Mouse (Mus musculus): ENCODE data around the gene Ager. TPM values are rescaled to one million over a fixed set of nuclear protein-coding genes. Genes with fewer than 3 reads are reported as not detected.

Gene Ager
- total RNA-seq, 4 experiments from 2014 or later: 0.14 to 0.16 TPM; not detected in 2

- no peak for DNase-seq (ENCODE audit: low spot score)
Observed at GRCm38 (mm10) chr17:34604511-34605237, 7.0 kb downstream of the Ager start.

DNA sequence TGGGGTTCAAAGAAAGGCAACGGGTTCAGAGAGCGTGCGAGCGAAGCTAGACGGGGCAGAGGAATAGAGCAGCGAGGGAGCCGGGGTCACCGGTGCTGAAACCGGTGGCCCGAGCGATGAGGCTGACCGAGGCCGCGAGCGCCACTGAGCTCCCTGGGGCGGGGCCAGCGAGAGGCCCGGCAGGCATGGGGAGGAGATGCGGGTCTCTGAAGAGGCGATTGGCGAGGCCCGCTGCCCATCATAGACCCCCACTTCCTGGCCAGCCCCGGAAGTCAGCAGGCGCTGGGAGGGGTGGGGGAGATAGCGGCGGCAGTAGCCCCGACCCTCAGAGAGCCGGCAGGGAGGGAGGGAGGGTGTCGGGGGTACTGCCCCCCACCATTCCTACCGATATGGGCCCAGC, 7.9 kb downstream of the Ager start:
- peak; percentile 97 for DNase-seq (ENCODE audit: low spot score)

DNA sequence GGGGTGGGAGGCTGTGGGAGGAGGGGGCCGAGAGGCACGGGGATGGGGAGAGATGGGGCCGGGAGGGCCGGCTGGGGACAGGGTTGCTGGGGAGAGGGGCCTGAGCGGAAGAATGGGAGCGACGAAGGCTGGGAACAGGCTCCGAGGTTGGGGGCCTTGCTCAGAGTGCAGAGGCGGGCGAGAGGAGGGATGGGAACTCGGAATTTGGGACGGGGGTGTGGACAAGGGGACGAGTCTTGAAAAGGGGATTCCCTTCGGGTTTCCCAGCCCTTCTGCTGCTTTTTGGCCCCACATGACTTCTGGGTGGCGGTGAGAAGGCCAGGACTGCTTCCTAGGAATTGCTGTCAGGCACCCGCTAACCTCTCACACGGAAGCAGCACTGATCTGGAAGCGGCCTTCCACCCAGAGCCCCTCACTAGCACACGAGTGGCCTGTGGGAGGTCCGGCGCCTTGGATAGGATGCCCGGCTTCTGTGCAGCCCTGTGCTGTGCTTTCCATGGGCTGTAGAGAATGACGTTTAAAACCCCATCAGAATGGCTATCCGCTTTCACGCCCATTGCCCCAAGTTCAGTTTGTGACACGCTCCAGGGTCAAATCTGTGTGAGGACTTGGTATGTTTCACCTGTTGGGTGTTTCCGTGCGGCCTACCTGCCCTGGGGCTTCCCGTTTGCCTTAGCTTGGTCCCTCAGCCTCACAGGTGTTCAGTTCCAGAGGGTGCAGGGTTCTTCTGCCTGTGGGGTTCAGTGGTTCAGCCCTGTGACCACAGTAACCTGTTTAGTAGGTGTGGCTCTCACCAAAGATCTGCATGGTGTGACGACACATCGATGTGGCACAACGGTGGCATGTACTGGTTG, 8.8 kb downstream of the Ager start:
- DNase-seq (ENCODE audit: low spot score): no peak

GRCm38 (mm10) chr17:34607997-34608396, 10.3 kb downstream of the Ager start:
- DNase-seq (ENCODE audit: low spot score): no peak

- no peak for DNase-seq (ENCODE audit: low spot score)
Observed at GRCm38 (mm10) chr17:34611050-34611449, 13.4 kb downstream of the Ager start.

GRCm38 (mm10) chr17:34613054-34613645, 15.5 kb downstream of the Ager start:
- DNase-seq (ENCODE audit: low spot score): no peak

DNA sequence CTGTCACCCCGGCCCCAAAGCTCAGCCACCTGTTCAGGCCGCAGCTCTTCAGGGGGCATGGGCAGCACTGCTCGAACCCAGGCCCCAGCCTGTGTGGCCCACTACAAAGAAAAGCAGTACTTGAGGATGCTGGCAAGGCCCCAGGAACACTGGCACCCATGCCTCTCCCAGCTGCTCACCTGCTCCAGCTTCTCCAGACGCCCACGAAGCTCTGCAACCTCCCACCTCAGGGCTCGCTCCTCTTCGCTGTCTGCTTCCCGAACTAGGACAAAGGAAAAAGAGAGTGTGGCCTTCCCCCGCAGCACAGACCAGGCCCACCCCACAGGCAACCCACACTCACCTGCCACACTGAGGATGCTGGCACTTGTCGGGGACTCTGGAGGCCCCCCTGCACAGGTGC, 16.2 kb downstream of the Ager start:
- no peak for DNase-seq (ENCODE audit: low spot score)

GRCm38 (mm10) chr17:34615871-34616270, 18.2 kb downstream of the Ager start, which contains the start of gene Egfl8:
Egfl8 (minus strand) TSS chr17:34615971.
- DNase-seq (ENCODE audit: low spot score): no peak

GRCm38 (mm10) chr17:34618999-34619398, 21.3 kb downstream of the Ager start:
- DNase-seq (ENCODE audit: low spot score): peak; percentile 81

DNA sequence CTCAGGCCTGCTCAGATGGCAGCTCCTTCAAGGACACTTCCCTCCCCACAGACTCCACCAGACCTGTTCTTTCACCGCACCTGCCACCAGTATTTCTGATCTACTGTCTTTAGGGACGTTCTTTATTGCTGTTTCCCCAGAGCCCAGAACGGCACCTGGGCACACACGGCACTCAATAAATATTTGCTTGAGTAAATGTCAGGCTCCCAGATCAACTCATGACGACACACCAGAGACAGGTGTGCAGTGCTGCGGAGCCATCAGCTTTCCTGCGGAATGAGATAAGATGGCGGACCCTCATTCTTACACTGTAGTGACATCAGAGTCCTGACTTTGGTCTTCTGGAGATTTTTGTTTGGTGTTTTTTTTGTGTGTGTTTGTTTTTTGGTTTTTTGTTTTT, 23.3 kb downstream of the Ager start:
- no peak for DNase-seq (ENCODE audit: low spot score)

DNA sequence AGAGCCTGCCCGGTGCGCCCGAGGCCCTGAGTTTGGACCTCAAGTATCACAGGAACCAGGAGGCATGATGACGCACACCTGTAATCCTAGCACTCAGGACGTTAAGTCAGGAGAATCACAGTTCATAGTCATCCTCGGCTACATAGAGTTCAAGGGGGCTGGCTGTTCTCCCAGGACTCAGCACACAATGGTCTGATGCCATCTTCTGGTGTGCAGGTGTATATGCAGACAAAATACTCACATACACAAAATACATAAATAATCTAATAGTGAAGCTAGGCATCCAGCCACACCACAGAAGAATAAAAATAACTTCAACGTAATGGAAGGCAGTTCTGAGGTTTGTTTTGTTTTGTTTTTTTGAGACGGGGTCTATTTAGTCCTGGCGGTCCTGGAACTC, 25.5 kb downstream of the Ager start:
- no peak for DNase-seq (ENCODE audit: low spot score)

- no peak for DNase-seq (ENCODE audit: low spot score)
Observed at GRCm38 (mm10) chr17:34624981-34625380, 27.3 kb downstream of the Ager start.

DNA sequence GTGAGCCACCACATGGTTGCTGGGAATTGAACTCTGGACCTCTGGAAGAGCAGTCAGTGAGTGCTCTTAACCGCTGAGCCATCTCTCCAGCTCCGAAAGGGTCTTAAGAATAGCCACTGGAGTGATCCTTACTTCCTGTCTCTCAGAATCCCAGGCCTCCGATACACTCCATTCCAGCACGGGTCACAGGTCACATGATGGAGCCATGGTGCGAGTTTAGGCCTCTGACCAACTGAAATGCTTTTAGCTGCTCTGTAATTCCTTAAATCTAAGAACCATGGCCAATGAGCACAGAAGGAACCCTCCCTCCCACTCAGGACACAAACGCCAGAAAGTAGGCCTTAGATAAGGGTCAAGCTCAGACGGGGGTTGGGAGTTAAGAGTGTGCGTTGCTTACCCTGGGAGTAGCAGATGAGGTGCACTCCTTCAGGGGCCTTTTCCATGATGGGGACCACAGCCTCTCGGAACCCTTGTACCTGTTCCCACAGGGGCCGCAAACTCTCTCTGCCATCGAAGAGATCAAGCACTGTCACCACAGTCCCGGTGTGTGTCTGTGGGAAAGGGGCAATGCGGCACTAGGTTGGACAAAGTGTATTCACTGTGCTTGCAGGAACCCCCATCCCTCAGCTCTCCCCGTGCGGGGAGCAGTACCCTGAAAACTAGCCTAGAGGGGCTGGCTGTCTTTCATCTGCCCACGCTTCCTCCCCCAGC, 28.6 kb downstream of the Ager start:
- DNase-seq (ENCODE audit: low spot score): no peak

DNA sequence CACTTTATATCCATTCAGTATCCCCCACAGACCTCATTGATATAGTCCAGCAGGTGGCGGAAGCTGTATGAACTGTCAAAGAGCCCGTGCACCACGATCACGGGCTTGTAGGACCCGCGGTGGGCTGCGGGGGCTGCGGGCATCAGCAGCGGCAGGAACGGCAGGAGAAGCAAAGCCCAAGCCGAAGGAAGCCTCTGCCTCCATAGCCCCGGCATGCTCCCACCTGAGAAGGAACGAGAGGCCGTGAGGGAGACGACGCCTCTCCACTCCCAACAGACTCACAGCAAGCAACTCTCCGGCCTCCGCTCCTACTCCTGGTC, 29.1 kb downstream of the Ager start:
- DNase-seq (ENCODE audit: low spot score): no peak

GRCm38 (mm10) chr17:34627093-34627942, 29.7 kb downstream of the Ager start:
- peak; percentile 88 for DNase-seq (ENCODE audit: low spot score)

DNA sequence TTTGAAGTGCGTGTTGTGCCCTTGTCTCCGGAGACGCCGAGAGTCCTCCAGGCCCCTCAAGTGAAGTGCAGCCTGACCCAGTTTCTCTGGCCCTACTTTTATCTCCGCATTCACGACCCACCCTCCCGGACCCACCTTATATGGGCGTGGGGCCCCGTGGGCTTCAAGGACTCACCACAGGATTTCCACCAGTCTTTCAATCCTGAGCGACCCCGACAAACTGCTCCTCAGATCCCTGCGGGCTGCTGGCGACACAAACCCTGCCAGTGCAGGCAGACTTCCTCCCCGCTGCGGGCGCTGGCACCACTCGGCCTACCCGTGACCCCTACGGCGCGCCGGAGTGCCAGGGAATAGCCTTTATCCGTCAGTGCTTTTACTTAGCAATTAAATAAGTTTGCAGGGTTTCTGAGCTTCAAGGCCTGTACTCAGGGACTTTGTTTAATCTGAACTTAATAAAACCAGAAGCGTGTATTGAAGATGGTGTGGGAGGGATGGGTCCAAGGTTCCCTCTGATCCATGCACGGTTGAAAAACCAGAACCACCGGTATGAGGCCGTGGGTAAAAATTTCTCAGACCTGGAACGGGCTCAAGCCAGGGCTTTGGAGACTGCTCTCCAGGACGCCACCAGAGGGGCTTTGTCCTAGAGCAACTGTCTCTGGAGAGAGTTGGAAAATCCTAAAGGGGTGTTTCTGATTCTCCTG, 30.4 kb downstream of the Ager start, which contains the start of gene Ppt2:
Gene Ppt2, minus strand, starts transcription at position 568 of the 701 bp plus-strand sequence.
- no peak for DNase-seq (ENCODE audit: low spot score)

GRCm38 (mm10) chr17:34628644-34628967, 30.9 kb downstream of the Ager start:
- DNase-seq (ENCODE audit: low spot score): no peak

GRCm38 (mm10) chr17:34629221-34629751, 31.6 kb downstream of the Ager start, which contains the start of gene Prrt1:
Prrt1 (plus strand) TSS chr17:34629533.
- DNase-seq (ENCODE audit: low spot score): no peak

- no peak for DNase-seq (ENCODE audit: low spot score)
Observed at GRCm38 (mm10) chr17:34629796-34630603, 32.3 kb downstream of the Ager start.
